Mouse (Mus musculus) adipocyte (in vitro differentiated cells): Measurements from ENCODE around the gene Hist1h2ak.
"Not testable (repeated sequence)": the region's sequence is repeated elsewhere in the genome, so short reads cannot be mapped to it uniquely, and the experiment has no call there.

Source experiments
- DNase-seq: peaks from one replicate; pipeline ENCODE4 v3.0.0-alpha.2; 2016; ENCODE audit warnings: low spot score

Gene Hist1h2ak

DNA sequence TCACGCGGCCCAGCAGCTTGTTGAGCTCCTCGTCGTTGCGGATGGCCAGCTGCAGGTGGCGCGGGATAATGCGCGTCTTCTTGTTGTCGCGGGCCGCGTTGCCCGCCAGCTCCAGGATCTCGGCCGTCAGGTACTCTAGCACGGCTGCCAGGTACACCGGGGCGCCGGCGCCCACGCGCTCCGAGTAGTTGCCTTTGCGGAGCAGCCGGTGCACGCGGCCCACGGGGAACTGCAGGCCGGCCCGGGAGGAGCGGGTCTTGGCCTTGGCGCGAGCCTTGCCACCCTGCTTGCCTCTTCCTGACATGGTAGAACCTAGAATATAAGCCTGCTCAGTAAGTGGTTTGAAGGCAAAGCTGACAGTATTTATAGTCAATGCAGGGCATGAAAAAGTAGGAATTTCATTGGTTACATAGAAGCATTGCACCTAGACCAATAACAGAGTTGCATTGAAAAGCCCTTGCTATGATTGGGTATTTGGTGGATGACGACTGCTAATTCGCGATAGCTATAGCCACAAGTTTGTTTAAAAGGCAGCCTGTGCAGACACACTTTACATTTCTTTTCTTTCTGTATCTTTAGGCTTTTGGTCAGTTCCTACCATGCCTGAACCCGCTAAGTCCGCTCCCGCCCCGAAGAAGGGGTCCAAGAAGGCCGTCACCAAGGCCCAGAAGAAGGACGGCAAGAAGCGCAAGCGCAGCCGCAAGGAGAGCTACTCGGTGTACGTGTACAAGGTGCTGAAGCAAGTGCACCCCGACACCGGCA, at the start of gene Hist1h2ak, which contains the start of gene Hist1h2bn:
TSS of gene Hist1h2ak (minus strand) at position 304 of the 762 bp plus-strand sequence.
TSS of gene Hist1h2bn (plus strand) at position 600 of the 762 bp plus-strand sequence.
- DNase-seq: peak; percentile 89

DNA sequence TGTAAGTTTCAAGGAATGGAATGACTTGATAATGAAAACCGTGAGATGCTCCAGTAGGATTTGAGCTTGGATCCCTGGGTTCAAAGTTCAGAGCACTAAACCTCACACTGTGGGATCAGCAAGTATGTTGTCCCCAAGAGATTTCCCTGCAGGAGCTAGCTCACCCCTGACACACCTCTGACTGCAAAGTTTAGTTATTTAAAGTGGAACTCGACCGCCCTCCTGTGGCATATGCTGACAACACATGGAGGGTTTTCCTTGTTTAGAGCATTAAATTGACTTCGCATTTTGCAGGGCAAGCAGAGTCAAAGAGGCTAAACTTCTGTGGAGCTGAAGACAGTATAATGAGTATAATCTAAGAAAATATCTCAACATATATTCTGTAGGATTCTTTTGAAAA, 49.4 kb upstream of the Hist1h2ak start:
- DNase-seq: not testable (repeated sequence)

DNA sequence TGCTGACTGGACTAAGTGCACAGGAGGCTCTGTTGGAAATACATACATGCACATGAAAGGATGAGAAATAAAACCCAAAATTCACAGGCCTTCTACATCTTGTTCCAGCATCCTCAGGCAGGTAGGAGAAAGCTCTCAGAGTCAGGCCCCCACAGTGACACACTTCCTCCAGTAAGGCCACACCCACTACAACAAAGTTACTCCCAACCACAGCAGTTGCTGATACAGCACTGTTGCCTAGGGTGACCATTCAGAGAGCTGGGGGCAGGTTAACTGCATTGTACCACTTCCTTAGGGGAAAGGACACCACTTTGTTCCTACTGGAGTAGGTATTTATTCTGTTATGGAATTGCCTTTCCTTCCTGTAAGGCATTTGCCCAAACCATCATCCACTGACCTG, 43.5 kb upstream of the Hist1h2ak start:
- not testable (repeated sequence) for DNase-seq

DNA sequence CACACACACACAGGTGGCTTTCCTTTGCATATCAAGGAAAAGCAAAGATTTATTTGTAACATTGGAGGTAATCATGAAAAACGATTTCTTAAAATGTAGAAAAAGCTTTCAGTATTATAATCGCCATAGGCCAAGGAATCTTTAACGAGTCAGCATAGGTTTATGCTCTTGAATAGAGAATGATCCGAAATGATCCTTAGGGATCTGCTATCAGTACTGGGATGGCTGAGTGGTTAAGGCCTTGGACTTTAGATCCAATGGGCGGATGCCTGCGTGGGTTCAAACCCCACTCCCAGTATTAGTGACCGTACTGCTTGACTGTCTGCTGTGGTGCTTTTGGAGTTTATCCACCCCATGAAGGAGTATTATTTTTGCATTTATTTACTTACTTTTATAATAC, 42.0 kb upstream of the Hist1h2ak start:
- no peak for DNase-seq

DNA sequence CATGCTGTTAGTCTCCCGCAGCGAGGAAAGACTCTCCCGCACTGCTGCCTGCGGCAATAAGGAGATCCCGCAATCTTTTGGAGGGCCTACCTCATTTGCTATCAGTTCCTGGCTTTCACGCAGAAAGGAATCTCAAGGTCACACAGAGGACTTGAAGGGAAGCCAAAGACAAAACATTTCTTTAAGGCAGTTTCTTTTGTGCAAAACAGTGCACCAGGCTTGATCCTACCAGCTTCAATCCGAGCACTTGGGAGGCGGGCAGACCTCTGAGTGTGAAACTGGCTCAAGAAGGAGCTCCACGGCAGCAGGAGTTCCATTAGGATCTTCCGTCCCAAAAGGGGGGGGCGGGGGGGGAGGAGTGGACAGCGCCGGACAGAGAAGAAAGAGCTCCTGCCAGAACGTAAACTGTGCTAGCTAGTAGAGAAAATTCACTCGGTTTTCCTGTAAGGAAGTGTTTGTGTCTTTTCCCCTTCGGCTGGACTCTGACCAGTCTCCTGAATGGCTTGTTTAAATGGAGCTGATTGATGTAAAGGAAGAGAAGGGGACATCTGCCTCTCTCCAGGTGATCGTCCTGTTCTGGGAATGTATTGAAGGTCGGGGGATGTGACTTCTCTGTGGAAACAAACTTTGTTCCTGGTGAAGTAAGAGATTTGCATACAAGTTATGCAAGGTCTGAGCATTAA, 37.1 kb upstream of the Hist1h2ak start:
- DNase-seq: no peak

DNA sequence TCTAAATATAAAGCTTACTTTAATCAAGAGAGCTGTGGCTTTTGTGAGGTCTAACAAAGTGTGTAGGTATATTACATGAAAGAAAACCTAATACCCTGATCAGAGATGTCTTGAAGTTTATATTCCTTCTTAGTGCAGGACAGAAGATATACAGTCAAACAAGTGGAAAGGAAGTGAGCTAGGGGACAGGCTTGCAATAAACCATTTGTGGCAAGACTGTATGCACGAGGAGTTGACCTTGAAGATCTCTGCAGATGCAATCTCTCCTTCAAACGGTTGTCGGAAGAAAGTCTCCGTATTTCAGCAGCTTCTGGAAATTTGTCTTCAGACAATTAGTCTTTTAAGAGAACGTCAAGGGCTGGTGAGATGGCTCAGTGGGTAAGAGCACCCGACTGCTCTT, 36.3 kb upstream of the Hist1h2ak start:
- DNase-seq: no peak

DNA sequence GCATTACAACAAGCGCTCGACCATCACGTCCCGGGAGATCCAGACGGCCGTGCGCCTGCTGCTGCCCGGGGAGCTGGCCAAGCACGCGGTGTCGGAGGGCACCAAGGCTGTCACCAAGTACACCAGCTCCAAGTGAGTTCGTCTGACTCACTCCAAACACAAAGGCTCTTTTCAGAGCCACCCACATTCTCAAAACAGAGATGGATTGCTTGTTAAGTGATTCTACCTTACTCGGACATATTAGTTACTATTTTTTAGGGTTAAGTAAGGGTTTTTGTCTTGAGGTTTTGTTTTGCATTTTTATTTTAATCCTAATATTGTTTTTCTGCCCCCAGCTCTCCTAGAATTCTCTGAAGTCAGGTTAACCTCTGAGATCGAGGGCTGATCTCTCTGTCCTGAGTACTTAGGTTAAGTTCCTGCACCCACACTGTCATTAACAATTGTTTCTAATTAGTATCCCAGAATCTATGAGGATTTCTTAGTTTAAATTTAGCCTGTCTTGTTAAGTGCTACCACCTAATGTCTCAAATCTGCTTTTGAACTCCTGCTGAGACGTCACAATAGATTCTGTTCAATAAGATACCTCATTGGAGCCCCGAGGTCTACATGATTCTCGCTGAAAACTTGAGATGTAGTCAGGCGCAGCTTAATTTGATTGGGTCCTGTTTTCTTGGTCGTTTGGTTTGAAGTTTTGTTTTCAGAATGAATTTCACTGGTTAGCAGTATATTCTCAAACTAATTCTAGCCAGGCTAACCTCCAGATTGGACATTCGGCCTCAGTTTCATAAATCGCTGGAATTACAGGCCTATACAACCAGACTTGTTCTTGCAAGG, 34.4 kb upstream of the Hist1h2ak start:
- DNase-seq: no peak

DNA sequence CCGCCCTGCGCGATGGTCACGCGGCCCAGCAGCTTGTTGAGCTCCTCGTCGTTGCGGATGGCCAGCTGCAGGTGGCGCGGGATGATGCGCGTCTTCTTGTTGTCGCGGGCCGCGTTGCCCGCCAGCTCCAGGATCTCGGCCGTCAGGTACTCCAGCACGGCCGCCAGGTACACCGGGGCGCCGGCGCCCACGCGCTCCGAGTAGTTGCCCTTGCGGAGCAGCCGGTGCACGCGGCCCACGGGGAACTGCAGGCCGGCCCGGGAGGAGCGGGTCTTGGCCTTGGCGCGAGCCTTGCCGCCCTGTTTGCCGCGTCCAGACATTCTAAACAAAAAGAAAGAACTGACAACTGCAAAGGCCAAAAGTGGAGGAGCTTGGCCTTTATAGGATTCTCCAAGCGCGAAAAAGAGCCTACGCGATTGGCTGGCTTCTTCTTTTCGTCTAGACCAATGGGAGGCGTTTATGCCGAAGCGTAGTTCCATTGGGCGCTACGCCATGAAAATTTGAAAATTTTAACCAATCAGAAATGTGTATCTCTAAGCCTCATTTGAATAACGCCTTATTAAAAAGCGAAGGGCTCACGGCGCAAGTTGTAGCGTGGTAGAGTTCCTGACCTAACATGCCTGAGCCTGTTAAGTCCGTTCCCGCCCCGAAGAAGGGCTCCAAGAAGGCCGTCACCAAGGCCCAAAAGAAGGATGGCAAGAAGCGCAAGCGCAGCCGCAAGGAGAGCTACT, 33.4 kb upstream of the Hist1h2ak start, which contains the start of the genes Hist1h2an and Hist1h2bp:
TSS of gene Hist1h2an (minus strand) at position 320 of the 731 bp plus-strand sequence.
TSS of gene Hist1h2bp (plus strand) at position 563 of the 731 bp plus-strand sequence.
- DNase-seq: peak; percentile 98

DNA sequence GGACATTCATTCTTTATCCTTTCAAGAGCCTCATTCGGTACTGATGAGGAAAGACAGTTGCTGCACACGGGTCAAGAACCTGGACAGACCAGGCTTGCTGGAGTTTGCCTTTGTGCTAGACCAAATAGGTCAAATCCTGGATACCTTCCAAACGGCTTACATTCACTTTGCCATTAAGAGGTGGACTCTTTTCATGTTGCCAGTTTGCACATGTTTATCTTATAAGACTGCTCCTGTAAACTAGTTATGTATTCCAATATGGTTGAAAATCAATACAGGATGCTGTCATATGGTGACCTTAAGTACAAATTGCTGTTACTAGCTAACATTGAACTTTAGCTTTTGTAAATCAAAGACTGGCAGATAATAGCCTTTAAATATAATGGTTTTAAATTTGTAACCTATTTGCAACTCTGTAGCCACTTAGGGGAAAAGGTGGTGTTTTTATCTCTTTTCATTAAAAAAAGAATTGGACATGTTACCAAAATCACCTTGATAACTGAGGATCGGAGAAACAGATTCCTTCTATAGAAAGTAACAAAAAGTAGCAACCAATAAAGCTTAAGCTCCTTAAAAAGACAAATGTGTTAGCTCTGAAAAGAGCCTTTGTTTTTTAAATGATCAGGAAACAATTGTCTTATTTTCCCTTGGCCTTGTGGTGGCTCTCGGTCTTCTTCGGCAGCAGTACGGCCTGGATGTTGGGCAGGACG, 32.7 kb upstream of the Hist1h2ak start:
- DNase-seq: no peak

DNA sequence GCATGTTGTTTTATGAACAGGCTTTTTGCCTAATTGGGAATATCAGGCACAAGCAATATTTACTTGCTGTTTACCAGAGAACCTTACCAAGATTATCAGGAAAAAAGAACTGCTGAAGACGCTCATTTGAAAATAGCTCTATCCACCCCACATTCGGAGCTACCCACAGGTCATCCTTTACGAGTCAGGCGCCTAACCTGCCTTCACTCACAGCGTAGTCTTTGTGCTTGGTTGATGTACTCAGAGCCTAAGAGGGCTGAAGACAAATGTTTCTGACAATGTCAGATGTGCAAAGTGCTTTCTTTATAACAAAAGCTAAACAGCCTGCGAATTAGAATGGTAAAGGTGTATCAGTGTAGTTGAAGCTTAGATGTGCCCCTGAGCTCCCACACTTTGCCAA, 30.7 kb upstream of the Hist1h2ak start:
- DNase-seq: no peak

DNA sequence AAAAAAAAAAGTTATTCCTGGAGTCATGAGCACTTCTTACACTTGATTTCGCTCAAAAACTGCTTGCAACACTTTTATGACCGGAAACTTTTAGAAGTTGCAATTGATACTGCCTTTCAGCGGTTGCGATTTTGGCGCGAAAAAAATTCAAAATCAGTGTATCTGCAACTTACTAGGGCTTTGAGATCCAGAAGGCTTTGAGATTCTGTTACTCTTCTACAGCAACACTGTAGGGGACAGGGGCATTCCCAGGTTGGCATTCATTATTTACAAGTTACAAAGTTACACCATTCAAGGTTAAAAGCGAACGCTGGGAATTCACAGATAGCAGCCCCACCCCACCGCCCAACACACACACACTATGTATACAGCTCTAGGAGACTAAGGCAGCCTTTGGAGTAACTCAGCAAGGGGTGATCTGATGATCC, 30.1 kb upstream of the Hist1h2ak start:
- peak; percentile 54 for DNase-seq

DNA sequence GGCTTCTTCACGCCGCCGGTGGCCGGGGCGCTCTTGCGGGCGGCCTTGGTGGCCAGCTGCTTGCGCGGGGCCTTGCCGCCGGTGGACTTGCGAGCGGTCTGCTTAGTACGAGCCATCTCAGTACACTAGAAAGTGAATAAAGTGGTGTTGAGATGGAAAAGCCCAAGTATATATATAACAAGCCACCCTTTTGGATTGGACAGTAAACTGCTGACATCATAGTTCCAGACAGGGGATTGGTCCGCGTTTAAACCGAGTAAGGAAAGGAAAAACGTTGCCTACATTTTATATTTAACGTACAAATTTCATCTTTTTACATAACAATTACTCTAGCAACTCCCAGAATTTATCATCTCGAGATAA, 29.6 kb upstream of the Hist1h2ak start, which contains the start of gene Hist1h3i:
TSS of gene Hist1h3i (minus strand) at position 116 of the 363 bp plus-strand sequence.
- DNase-seq: peak; percentile 86

DNA sequence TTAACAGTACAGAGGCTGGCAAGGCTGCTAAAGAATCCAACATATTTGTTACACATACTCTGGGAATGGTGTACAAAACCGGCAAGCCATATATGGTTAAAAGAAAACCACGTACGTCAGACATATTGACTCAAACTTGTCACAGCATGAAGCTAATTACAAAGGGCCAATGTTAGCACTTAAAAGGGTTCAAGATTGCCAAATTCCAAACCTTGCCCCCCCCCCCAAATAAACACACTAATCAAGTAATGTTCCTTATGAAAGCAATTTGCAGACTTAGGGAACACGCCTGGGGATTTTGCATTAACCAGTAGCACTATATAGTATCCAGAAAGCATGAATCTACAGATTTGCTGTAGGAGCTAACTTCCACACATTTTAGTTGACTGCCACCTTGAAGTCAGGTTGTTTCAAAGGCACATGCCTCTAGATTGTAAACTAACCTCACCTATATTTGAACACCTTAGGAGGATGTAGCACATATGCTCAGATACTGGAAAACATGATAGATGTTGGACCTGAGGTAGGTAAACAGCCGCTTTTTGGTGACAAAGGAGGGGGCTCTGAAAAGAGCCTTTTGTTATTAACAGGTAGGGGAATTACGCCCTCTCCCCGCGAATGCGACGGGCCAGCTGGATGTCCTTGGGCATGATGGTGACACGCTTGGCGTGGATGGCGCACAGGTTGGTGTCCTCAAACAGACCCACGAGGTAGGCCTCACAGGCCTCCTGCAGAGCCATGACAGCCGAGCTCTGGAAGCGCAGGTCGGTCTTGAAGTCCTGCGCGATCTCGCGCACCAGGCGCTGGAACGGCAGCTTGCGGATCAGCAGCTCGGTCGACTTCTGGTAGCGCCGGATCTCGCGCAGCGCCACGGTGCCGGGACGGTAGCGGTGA, 29.0 kb upstream of the Hist1h2ak start:
- peak; percentile 41 for DNase-seq

DNA sequence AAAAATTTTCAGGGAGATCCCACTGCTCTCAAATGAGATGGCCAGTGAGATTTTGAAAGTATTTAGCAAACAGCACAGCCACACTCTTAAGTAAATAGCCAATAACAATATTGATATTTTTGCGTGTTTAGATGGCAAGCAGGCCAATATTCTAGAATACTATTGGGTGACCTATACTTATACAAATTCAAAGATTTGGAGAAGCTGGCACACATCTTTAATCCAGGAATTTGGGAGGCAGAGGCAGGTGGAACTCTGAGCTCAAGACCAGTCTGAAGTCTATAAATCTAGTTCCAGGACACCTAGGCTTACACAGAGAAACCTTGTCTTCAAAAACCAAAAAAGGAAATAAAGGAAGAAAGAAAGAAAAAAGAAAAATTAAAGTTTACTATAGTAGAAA, 28.0 kb upstream of the Hist1h2ak start:
- no peak for DNase-seq

DNA sequence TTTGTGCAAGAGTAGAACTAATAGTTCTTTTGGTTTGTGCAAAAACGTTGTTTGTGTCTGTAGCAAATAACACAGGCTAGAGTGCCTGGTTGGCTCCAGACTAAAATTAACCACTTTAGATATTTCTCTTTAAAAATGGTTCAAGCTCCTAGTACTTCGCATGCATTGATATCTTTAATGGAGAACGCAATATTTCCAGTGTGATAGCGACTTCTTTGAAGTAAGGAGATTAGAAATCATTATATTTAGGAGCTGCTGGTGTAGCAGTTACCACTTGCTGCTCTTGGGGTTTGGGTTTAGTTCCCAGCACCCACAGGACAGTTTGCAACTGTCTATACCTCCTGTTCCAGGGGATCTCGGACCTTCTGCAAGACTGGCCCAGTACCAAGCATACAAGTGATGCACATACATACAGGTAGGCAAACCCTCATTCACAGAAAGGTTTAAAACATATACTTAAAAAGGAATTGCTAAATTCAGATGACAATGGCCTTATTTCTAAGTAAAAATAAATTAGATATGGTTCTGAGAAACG, 27.5 kb upstream of the Hist1h2ak start:
- DNase-seq: no peak

DNA sequence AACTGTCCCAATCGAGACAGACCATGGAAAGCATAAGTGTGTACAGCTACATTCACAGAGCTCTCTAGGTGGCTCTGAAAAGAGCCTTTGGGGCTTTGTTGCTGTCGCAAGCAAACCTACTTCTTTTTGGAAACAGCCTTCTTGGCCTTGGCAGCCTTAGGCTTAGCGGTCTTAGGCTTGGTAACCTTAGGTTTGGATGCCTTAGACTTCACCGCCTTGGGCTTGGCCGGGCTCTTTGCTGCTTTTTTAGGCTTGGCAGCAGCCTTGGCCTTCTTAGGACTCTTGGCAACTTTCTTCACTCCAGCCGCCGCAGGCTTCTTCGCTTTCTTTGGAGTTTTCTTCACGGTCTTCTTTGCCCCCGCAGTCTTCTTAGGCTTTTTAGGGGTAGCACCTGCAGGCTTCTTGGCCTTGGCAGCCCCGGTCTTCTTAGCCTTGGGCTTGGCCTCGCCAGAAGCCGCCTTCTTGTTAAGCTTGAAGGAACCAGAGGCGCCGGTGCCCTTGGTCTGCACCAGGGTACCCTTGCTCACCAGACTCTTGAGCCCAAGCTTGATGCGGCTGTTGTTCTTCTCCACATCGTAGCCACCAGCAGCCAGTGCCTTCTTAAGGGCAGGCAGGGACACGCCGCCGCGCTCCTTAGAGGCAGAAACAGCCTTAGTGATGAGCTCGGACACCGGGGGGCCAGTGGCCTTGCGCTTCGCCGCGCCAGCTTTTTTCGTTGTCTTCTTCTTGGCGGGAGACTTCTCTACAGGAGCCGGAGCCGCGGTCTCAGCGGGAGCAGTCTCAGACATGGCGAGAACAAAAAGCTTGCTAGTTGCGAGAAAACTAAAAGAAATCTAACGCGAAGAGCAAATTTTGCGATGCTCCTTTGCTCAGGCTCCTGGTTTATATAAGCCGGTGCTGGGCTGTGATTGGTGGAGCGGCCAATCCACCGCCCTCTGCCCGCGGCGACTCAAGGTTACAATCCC, 26.4 kb upstream of the Hist1h2ak start, which contains the start of gene Hist1h1b:
TSS of gene Hist1h1b (minus strand) at position 859 of the 965 bp plus-strand sequence.
- peak; percentile 70 for DNase-seq

DNA sequence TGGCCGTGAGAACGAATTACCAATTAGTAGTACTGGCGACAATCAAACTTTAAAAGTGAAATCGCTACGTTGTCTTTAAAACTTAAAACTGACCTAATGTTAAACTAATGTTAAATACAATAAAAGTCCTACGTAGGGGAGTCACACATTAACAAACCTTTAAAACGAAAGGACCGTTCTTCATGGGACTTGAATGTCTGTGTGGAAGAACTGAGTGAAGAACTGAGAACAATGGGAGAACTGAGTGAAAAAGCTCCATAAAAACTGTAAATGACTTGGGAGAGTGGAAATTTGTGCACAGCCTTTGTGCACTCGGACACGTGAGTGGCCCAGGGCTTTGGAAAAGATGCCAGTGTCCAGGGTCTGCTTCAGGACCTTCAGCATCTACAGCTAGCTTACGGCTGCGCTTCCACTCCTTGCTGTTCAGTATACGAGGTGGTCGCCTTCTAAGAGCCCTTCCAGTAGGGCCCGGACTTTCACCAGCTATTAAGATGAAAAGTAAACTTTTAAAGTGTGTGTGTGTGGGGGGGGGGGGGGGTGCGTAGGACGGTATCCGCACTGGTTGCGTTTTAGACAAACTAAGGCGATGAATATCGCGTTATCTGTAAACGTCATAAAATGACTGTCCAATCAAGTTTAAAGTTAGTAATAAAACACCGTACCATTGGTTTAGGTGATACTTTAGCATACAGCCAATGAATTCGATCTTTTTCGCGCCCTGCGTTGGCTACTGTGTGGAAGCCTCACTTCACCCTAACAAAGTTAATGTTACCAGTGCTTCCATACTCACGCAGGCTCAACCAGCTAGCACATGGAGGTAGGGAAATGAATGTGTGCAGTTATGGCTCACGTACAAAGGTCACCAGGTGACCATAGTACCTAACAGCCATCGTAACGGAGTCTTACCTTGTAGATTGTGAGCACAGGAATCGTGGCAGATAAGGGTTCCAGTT, 25.5 kb upstream of the Hist1h2ak start:
- peak; percentile 88 for DNase-seq
